3 mouse cellular contexts compared by ENCODE assay signal in genomic region chr6:72852180-72852579, GRCm38 (mm10).
"Had no signal": no experiment of that assay in that cellular context is flagged by ENCODE, and none has a peak within 500 bp of the region (broad histone marks: within the 10 kb centered on the region; RNA-seq: fewer than 3 reads in every experiment).

No protein-coding gene starts in this region.

- H3K4me3 ChIP-seq: limb, embryonic 12.5 days; liver, embryonic 15.5 days; midbrain, embryonic 13.5 days had no signal

- H3K9me3 ChIP-seq: limb, embryonic 12.5 days; liver, embryonic 15.5 days; midbrain, embryonic 13.5 days had no signal

- ATAC-seq: midbrain, embryonic 13.5 days had no signal

- H3K4me1 ChIP-seq: limb, embryonic 12.5 days; liver, embryonic 15.5 days; midbrain, embryonic 13.5 days had no signal

- H3K9ac ChIP-seq: limb, embryonic 12.5 days; liver, embryonic 15.5 days; midbrain, embryonic 13.5 days had no signal

- H3K27ac ChIP-seq: limb, embryonic 12.5 days; liver, embryonic 15.5 days; midbrain, embryonic 13.5 days had no signal

- H3K27me3 ChIP-seq: limb, embryonic 12.5 days; liver, embryonic 15.5 days; midbrain, embryonic 13.5 days had no signal

- H3K4me2 ChIP-seq: limb, embryonic 12.5 days; liver, embryonic 15.5 days; midbrain, embryonic 13.5 days had no signal
